Mouse (Mus musculus) layer of hippocampus, postnatal 25 days (tissue): Measurements from ENCODE around the gene Gpr137c. TPM values are rescaled to one million over a fixed set of nuclear protein-coding genes. Genes with fewer than 3 reads are reported as not detected.

Source experiments
- total RNA-seq, 2 experiments: library from RNA; stranded (reverse); gene quantifications; 2 replicates each; pipeline ENCODE4 v1.2.3; 2021

Gene Gpr137c
- total RNA-seq, 2 experiments from 2014 or later: 23.2 to 23.9 TPM

Other genes starting within 250 kb of the Gpr137c start
- gene Ptger2, start 231.5 kb upstream of the Gpr137c start, total RNA-seq: under 1 TPM; 0.22 to 0.23 TPM
- 10 to 100 TPM; 63.3 to 70.8 TPM for gene Txndc16, start 611 bp downstream of the Gpr137c start, total RNA-seq
- gene Ero1l, start 99.1 kb downstream of the Gpr137c start, total RNA-seq: 10 to 100 TPM; 30.4 to 34.5 TPM
- gene Psmc6, start 110.1 kb downstream of the Gpr137c start, total RNA-seq: 10 to 100 TPM; 94.3 to 95.2 TPM
- 10 to 100 TPM; 15.0 to 16.8 TPM for gene Styx, start 131.4 kb downstream of the Gpr137c start, total RNA-seq
- 10 to 100 TPM; 11.8 to 17.1 TPM for gene Gnpnat1, start 185.2 kb downstream of the Gpr137c start, total RNA-seq